Mouse (Mus musculus) hindbrain, embryonic 11.5 days (tissue): ENCODE measurements around the gene Gm20388. TPM values are rescaled to one million over a fixed set of nuclear protein-coding genes. Genes with fewer than 3 reads are reported as not detected.

Experiments
- ATAC-seq: fragments of 200-750 bp; cut with Nextera tagmentation; 2 replicates; pipeline ENCODE4 v1.8.0; 2017; ENCODE audit warnings: mild to moderate bottlenecking, moderate TSS enrichment, moderate library complexity; ENCODE audit not compliant: low FRiP score
- DNase-seq: peaks from one replicate; pipeline ENCODE4 v3.0.0-alpha.2; 2015; ENCODE audit warnings: low spot score
- H3K27ac ChIP-seq: fragments of 300-500 bp; sonication (generic); 2 replicates; pipeline ENCODE4 v1.5.1; 2014; ENCODE audit warnings: mild to moderate bottlenecking, low read depth, low read length
- H3K27me3 ChIP-seq: fragments of 300-500 bp; sonication (generic); 2 replicates; pipeline ENCODE4 v1.6.1; 2014; ENCODE audit warnings: mild to moderate bottlenecking, low read length, moderate library complexity, mixed read lengths; ENCODE audit not compliant: control insufficient read depth, insufficient read depth
- H3K36me3 ChIP-seq: fragments of 300-500 bp; sonication (generic); 2 replicates; pipeline ENCODE4 v1.6.1; 2014; ENCODE audit warnings: mild to moderate bottlenecking, low read length, moderate library complexity, mixed read lengths; ENCODE audit not compliant: control insufficient read depth, insufficient read depth
- H3K4me1 ChIP-seq: fragments of 300-500 bp; sonication (generic); replicated peaks from 2 replicates; pipeline ENCODE4 v1.6.1; 2014; ENCODE audit warnings: low read length, mixed read lengths; ENCODE audit not compliant: control insufficient read depth, insufficient read depth
- H3K4me2 ChIP-seq: fragments of 300-500 bp; sonication (generic); replicated peaks from 2 replicates; pipeline ENCODE4 v1.6.1; 2014; ENCODE audit warnings: mild to moderate bottlenecking, low read depth, low read length
- H3K4me3 ChIP-seq: fragments of 300-500 bp; sonication (generic); 2 replicates; pipeline ENCODE4 v1.5.1; 2014; ENCODE audit warnings: low read depth, low read length
- H3K9ac ChIP-seq: fragments of 300-500 bp; sonication (generic); 2 replicates; pipeline ENCODE4 v1.6.1; 2014; ENCODE audit warnings: low read depth, low read length
- H3K9me3 ChIP-seq: fragments of 300-500 bp; sonication (generic); 2 replicates; pipeline ENCODE4 v1.6.1; 2016; ENCODE audit warnings: low read length; ENCODE audit not compliant: control insufficient read depth
- WGBS: fragments of 180-500 bp; shearing (Covaris S2); extraction: QIAGEN DNeasy Blood & Tissue Kit; methylation state at CpG from one replicate; pipeline ENCODE4 v1.1.7; 2014; 5-methylcytosine and 5-hydroxymethylcytosine counted together
- polyA plus RNA-seq: library from polyadenylated mRNA; unstranded; fragments of >200 nt; fragmentation: Nextera tagmentation; extraction: Ambion mirVana; gene quantifications from 2 replicates; pipeline ENCODE4 v1.2.1, GENCODE M21; 2014

Gene Gm20388
- polyA plus RNA-seq, 1 experiment from 2014 or later = 11.8 TPM

DNA sequence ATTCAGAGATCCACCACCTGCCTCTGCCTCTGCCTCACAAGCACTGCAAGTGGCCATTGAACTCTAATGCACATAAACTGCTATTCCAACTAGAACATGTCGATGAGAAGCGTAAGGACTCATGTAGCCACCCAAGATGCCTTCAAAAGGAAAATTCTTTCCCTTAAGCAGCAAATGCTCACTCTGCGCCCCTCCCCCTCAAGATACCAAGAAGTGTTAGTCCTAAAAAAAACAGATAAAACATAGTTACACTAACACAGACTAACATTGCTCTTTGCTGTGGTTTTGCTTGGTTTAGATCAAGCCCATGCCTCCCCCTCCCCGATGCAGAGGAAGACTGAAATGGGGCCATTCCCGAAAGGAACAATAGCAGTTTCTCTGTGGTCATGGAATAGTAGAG is 3040.8 kb downstream of the Gm20388 start:
- DNase-seq (no peak), ATAC-seq (no peak)
- Histone ChIP-seq H3K4me3 (no peak overlapping the region), H3K9ac (no peak overlapping the region), H3K9me3 (no peaks in the 10 kb centered on the region), H3K36me3 (no peaks in the 10 kb centered on the region), H3K4me2 (no peak overlapping the region), H3K27ac (no peak overlapping the region), H3K4me1 (no peaks in the 10 kb centered on the region), H3K27me3 (no peaks in the 10 kb centered on the region)
- WGBS = 92% methylated on average over 5 of the region's 5 CpGs

DNA sequence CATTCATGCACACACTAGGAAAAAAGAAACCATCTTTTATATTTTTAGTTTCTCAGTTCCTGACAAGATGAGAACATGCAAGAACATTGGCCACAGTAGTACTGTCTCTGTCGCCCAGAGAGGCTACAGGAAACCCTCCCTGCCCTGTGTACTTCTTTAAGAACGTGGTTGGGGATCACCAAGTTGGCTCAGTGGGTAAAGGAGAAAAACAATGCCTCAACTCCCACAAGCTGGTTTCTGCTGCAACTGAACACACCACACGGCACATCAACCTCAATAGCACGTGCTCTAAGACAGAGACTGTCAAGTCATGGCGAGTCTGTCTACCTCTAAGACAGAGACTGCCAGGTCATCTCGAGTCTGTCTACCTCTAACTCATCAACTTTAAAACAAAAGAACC is 3042.4 kb downstream of the Gm20388 start:
- H3K9ac ChIP-seq = no peak overlapping the region
- no peaks in the 10 kb centered on the region for H3K36me3 ChIP-seq
- WGBS = 93% methylated on average over 6 of the region's 6 CpGs
- H3K9me3 ChIP-seq = no peaks in the 10 kb centered on the region
- H3K27me3 ChIP-seq = no peaks in the 10 kb centered on the region
- ATAC-seq (no peak), DNase-seq (no peak)
- no peak overlapping the region for H3K4me3 ChIP-seq
- H3K4me2 ChIP-seq = no peak overlapping the region
- no peaks in the 10 kb centered on the region for H3K4me1 ChIP-seq
- H3K27ac ChIP-seq = no peak overlapping the region

DNA sequence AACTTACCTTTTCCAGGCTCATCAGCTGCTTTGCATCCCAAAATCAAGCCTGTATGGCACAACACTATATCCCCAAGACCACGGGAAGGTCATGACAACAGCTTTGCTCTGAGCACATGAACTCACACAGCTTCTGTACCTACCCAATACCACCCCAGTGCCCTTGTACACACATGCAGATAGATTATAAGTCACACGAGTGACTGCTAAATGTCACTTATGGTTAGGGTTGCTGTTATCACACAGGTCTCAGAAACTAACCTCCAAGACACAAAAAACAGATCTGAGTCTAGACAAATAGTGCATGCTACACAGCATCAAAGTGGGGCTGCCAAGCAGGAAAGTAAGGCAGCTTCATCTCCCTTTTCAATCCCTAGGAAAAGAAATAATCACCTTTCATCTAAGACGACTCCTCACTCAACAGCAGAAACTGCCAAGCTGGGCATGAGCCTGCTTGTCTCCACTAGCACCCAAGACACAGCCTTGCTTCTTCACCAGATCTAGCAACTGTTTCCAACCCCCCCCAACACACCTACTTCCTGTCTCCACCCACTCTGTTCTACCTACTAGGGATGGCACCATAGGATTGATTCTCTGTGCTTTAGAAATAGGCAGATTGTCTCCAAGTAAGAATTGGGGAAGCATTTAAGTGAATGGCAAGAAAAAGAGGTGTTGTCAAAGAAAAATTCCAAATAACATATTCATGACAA is 3043.6 kb downstream of the Gm20388 start:
- ATAC-seq (no peak), DNase-seq (no peak)
- Histone ChIP-seq H3K9me3 (no peaks in the 10 kb centered on the region), H3K27ac (no peak overlapping the region), H3K9ac (no peak overlapping the region), H3K4me3 (no peak overlapping the region), H3K4me2 (no peak overlapping the region), H3K27me3 (no peaks in the 10 kb centered on the region), H3K4me1 (no peaks in the 10 kb centered on the region), H3K36me3 (no peaks in the 10 kb centered on the region)
- WGBS = 91% methylated on average over 3 of the region's 3 CpGs

DNA sequence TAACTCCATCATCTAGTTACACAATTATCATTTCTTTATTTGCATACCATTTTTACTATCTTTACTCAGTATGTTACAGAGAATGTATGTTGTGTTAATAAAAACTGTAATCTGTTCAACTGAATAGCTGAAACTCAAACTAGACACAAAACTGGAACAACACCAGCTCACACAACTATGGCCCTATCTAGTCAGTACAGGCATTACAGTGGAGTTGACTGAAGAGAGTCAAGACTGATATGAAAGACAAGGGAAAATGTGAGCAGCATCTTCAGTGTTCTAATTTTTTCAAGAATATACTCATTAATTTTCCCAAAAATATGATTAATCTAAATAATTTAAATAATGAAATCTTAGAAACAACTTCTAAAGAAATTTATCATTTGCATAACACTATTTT is 3044.6 kb downstream of the Gm20388 start:
- Histone ChIP-seq H3K4me2 (no peak overlapping the region), H3K9ac (no peak overlapping the region), H3K27me3 (no peaks in the 10 kb centered on the region), H3K27ac (no peak overlapping the region), H3K9me3 (no peaks in the 10 kb centered on the region), H3K4me3 (no peak overlapping the region), H3K36me3 (no peaks in the 10 kb centered on the region), H3K4me1 (no peaks in the 10 kb centered on the region)
- DNase-seq (no peak), ATAC-seq (no peak)

DNA sequence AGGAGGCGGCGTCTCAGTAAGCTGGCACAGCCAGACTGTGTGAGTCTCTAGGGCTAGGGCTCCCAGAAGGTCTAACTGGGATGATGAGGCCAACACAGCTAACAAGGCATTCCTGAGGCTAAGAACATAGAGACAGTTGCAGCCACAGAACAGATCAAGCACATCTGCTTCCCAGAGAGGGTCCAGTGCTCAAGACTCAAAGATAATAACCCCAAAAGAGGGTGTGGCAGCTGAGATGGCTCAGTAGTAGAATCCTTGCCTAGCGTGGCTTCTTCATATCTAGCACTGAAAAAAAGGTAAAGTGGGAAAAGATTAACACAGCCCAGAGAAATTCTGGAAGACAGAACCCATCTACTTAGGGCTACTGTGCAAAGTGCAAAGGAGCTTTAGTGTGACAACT is 3045.4 kb downstream of the Gm20388 start:
- 96% methylated on average over 3 of the region's 3 CpGs for WGBS
- Histone ChIP-seq H3K9me3 (no peaks in the 10 kb centered on the region), H3K9ac (no peak overlapping the region), H3K4me3 (no peak overlapping the region), H3K27me3 (no peaks in the 10 kb centered on the region), H3K27ac (no peak overlapping the region), H3K4me2 (no peak overlapping the region), H3K4me1 (no peaks in the 10 kb centered on the region), H3K36me3 (no peaks in the 10 kb centered on the region)
- ATAC-seq = no peak
- no peak for DNase-seq

DNA sequence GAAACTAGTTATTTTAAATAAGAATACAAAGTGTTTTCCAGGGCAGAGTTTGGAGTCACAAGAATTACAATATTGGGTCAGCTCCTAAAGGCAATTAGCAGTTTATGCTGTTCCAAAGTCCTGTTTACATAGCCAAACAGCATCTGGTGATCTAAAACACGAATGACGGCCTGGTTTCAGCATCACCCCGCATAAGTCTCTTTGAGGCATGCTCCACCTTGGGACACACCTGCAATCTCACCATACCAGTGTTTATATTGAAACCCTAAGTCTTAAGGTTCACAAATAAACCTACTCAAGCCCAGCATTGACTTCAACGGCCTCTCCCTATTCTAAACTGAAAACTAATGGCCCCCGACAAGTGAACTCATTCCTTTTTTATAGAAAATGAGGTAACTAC is 3049.7 kb downstream of the Gm20388 start:
- Histone ChIP-seq H3K27ac (no peak overlapping the region), H3K4me3 (no peak overlapping the region), H3K9ac (no peak overlapping the region), H3K36me3 (no peaks in the 10 kb centered on the region), H3K4me1 (no peaks in the 10 kb centered on the region; the same call in 1 of the 2 replicates), H3K4me2 (no peak overlapping the region), H3K27me3 (no peaks in the 10 kb centered on the region), H3K9me3 (no peaks in the 10 kb centered on the region)
- 90% methylated on average over 5 of the region's 5 CpGs for WGBS
- ATAC-seq = no peak
- DNase-seq = no peak

DNA sequence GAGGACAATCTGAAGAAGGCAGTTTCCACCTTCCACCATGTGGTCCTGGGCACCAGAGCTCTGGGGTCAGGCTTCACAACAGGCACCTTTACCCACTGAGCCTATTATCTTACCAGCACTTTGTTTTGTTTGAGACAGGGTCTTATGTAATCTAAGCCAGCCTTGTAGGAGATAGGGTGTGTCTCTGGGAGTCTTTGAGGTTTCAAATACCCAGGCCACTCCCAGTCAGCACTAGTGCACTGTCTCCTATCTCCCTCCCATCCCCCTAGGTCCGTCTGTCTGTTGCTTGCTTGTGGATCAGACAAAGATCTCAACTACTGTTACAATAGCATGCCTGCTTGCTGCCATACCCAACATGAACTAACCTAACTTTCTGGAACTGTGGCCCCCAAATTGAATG is 3050.3 kb downstream of the Gm20388 start:
- DNase-seq = no peak

DNA sequence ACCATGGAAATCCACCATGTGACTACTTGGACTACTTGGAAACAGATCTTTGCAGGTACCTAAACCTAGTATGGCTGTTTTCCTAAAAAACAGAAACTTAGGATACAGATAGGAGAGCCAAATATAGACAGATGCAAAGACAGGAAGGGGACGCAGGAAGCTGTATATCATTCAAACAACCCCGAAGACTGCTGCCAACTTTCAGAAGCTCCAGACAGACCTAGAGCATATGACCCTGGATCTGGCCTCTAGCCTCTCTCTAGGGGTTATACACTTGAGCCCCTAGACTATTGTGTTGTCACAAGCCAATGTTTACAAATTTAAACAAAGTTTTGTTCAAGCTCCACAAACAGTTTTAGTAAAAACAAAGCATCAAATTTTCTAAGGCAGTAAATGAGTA is 3050.8 kb downstream of the Gm20388 start:
- Histone ChIP-seq H3K36me3 (no peaks in the 10 kb centered on the region), H3K9me3 (no peaks in the 10 kb centered on the region), H3K9ac (no peak overlapping the region), H3K4me2 (no peak overlapping the region), H3K4me3 (no peak overlapping the region), H3K27me3 (no peaks in the 10 kb centered on the region), H3K4me1 (no peaks in the 10 kb centered on the region; the same call in 1 of the 2 replicates), H3K27ac (no peak overlapping the region)
- WGBS = 81% methylated on average over 2 of the region's 2 CpGs
- no peak for DNase-seq
- no peak for ATAC-seq

More for the DNA sequence above, 3050.3 kb downstream of the Gm20388 start:
- Histone ChIP-seq H3K4me1 (no peaks in the 10 kb centered on the region; the same call in 1 of the 2 replicates), H3K27ac (no peak overlapping the region), H3K9ac (no peak overlapping the region), H3K4me3 (no peak overlapping the region), H3K36me3 (no peaks in the 10 kb centered on the region), H3K4me2 (no peak overlapping the region), H3K27me3 (no peaks in the 10 kb centered on the region), H3K9me3 (no peaks in the 10 kb centered on the region)
- WGBS = 27% methylated on average over 1 of the region's 1 CpGs
- ATAC-seq = no peak

DNA sequence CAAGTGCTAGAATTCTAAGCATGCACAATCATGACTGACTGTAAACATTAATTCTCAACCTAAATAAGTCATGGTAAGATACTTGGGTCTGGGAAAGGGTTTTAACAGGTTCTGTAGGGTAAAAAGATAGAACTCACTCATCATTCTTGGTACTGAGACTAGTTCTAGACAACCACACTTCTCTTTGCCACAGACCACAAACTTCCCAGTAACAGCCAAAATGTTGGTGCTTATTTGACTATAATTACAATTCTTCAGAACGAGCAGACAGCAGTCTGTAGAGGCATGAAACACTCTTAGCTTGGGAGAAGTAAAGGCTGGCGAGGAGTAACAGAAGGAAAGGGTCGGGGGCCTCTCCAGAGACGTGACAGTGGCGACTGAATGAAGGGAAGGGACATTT is 3051.4 kb downstream of the Gm20388 start:
- no peak overlapping the region for H3K4me3 ChIP-seq
- WGBS = 60% methylated on average over 5 of the region's 5 CpGs
- no peaks in the 10 kb centered on the region; the same call in 1 of the 2 replicates for H3K4me1 ChIP-seq
- H3K9me3 ChIP-seq = no peaks in the 10 kb centered on the region
- no peak for DNase-seq
- no peak overlapping the region for H3K27ac ChIP-seq
- no peak overlapping the region for H3K4me2 ChIP-seq
- no peaks in the 10 kb centered on the region for H3K36me3 ChIP-seq
- H3K9ac ChIP-seq = no peak overlapping the region
- ATAC-seq = no peak
- no peaks in the 10 kb centered on the region for H3K27me3 ChIP-seq
